Mouse (Mus musculus): ENCODE results near the gene Plekha4. TPM values are rescaled to one million over a fixed set of nuclear protein-coding genes. Genes with fewer than 3 reads are reported as not detected.
"Not testable (repeated sequence)": the region's sequence is repeated elsewhere in the genome, so short reads cannot be mapped to it uniquely, and the experiment has no call there.

Gene Plekha4
- polyA plus RNA-seq (2015; fragmentation: Nextera tagmentation; extraction: Ambion mirVana), result 0.43 and 0.52 TPM in 2 replicates

- under 1% methylated on average over 54 of the region's 54 CpGs for WGBS (ENCODE audit: insufficient replicate concordance)
- H3K9me3 ChIP-seq (replicated peaks), result no peaks in the 10 kb centered on the region
Measured at GRCm38 (mm10) chr7:45525809-45526473, at the start of gene Plekha4, which contains the start of gene Ppp1r15a. Gene Plekha4, plus strand, starts transcription at chr7:45526330. Gene Ppp1r15a, minus strand, starts transcription at chr7:45526268.

GRCm38 (mm10) chr7:45476453-45476852 lies 49.7 kb upstream of the Plekha4 start:
- H3K9ac ChIP-seq, result 0 out of 2 replicates have a peak overlapping the region, but pooled peaks have one; percentile 60
- H3K4me2 ChIP-seq, result no peak overlapping the region
- H3K4me1 ChIP-seq (replicated peaks), result peaks cover 32% of the 10 kb centered on the region
- DNase-seq, result no peak
- no peak overlapping the region; the same call in 1 of the 2 replicates for H3K27ac ChIP-seq
- 42% methylated on average over 1 of the region's 1 CpGs for WGBS (ENCODE audit: insufficient replicate concordance)
- H3K4me3 ChIP-seq (replicated peaks), result no peak overlapping the region
- ATAC-seq (ENCODE audit: low read depth), result no peak
- H3K36me3 ChIP-seq, result peaks cover 7% of the 10 kb centered on the region; the same call in 1 of the 2 replicates
- no peaks in the 10 kb centered on the region for H3K9me3 ChIP-seq (replicated peaks)
- H3K27me3 ChIP-seq, result no peaks in the 10 kb centered on the region

More at GRCm38 (mm10) chr7:45525809-45526473, at the start of gene Plekha4, which contains the start of gene Ppp1r15a:
- H3K4me2 ChIP-seq, result peak within 1 kb of the TSS; percentile 80
- DNase-seq (peak; percentile 94), ATAC-seq (ENCODE audit: low read depth) (peak; percentile 68)
- H3K4me3 ChIP-seq (replicated peaks), result peak within 1 kb of the TSS; percentile 99
- H3K27me3 ChIP-seq, result no peaks in the 10 kb centered on the region
- H3K27ac ChIP-seq, result peak within 1 kb of the TSS; percentile 99
- peaks cover 35% of the 10 kb centered on the region for H3K36me3 ChIP-seq
- H3K9ac ChIP-seq, result peak within 1 kb of the TSS; percentile 100
- peaks cover 66% of the 10 kb centered on the region for H3K4me1 ChIP-seq (replicated peaks)

DNA sequence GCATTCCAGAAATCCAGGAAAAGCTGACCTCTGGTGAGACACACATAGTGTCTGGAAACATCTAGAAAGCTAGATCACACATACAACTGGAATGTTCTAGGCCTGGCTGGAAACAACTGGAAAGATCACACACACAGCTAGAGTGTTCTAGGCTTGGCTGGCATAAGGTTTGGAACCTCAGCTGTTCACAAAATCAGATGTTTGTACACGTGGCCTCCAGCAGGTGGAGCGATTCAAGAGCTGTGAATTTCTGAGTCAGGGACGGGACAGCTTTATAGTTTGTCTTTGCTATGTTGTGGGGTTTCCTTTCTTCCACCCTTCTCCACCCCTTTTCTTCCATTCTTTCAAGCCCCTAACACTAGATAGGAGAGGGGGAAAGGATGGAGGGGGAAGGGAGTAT lies 49.1 kb upstream of the Plekha4 start:
- Histone ChIP-seq H3K9me3 (replicated peaks) (no peaks in the 10 kb centered on the region), H3K4me3 (replicated peaks) (no peak overlapping the region), H3K36me3 (peaks cover 7% of the 10 kb centered on the region; the same call in 1 of the 2 replicates), H3K9ac (no peak overlapping the region), H3K27me3 (no peaks in the 10 kb centered on the region), H3K27ac (no peak overlapping the region), H3K4me1 (replicated peaks) (peaks cover 32% of the 10 kb centered on the region), H3K4me2 (no peak overlapping the region)
- ATAC-seq (ENCODE audit: low read depth) (no peak), DNase-seq (peak; percentile 48)
- 11% methylated on average over 3 of the region's 3 CpGs for WGBS (ENCODE audit: insufficient replicate concordance)

- no peak overlapping the region for H3K4me2 ChIP-seq
- no peak overlapping the region for H3K4me3 ChIP-seq (replicated peaks)
- H3K27ac ChIP-seq, result no peak overlapping the region
- H3K27me3 ChIP-seq, result no peaks in the 10 kb centered on the region
- H3K36me3 ChIP-seq, result peaks cover 7% of the 10 kb centered on the region; the same call in 1 of the 2 replicates
- no peak overlapping the region for H3K9ac ChIP-seq
- WGBS (ENCODE audit: insufficient replicate concordance), result 85% methylated on average over 7 of the region's 7 CpGs
- peaks cover 40% of the 10 kb centered on the region for H3K4me1 ChIP-seq (replicated peaks)
- no peaks in the 10 kb centered on the region for H3K9me3 ChIP-seq (replicated peaks)
- DNase-seq (no peak), ATAC-seq (ENCODE audit: low read depth) (no peak)
Measured at GRCm38 (mm10) chr7:45478774-45479173, 47.4 kb upstream of the Plekha4 start.

DNA sequence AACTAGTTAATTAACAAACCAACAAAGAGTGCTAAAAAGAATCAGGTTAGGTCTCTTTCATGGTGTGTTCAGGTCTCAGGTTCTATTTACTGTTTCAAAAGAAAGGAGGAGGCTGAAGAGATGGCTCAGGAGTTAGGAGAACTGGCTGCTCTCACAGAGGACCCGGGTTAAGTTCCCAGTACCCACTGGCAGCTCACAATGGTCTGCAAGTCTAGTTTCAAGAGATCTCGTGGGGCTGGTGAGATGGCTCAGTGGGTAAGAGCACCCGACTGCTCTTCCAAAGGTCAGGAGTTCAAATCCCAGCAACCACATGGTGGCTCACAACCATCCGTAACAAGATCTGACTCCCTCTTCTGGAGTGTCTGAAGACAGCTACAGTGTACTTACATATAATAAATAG lies 45.8 kb upstream of the Plekha4 start:
- not testable (repeated sequence) for H3K9ac ChIP-seq; H3K27ac ChIP-seq; H3K9me3 ChIP-seq (replicated peaks); ATAC-seq (ENCODE audit: low read depth); H3K27me3 ChIP-seq; H3K4me3 ChIP-seq (replicated peaks); H3K4me2 ChIP-seq; H3K36me3 ChIP-seq; DNase-seq
- 64% methylated on average over 4 of the region's 4 CpGs for WGBS (ENCODE audit: insufficient replicate concordance)
- peaks cover 32% of the 10 kb centered on the region for H3K4me1 ChIP-seq (replicated peaks)

DNA sequence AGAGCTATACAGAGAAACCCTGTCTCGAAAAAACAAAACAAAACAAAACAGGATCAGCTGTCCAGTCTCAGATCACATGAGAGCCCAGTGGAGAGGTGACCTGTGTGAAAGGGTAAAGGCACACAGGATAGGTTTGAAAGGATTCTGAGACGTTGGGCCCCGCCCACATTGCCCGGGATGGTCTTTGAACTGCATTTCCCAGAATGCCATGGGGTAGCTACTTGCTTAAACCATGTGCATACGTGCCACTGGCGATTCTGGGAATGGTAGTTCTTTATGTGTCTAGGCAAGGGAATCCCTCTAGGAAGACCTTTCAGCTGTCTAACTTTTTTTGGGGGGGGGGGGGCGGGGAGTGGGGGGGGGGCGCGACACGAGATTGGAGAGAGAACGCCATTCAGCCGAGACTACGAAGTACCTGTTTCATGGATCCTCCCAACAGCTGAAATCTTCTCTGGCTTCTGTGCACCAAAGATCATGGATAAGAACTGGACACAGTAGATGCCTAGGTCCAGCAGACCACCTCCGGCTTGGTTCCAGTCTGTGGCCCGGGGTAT lies 44.7 kb upstream of the Plekha4 start, which contains the start of gene Tulp2:
Tulp2 (plus strand) TSS at position 504 of the 554 bp plus-strand sequence.
- H3K27me3 ChIP-seq, result no peaks in the 10 kb centered on the region
- no peaks in the 10 kb centered on the region for H3K9me3 ChIP-seq (replicated peaks)
- peaks cover 29% of the 10 kb centered on the region for H3K4me1 ChIP-seq (replicated peaks)
- H3K4me2 ChIP-seq, result no peak within 1 kb of the TSS
- 0 out of 2 replicates have a peak within 1 kb of the TSS, but pooled peaks have one; percentile 2 for H3K9ac ChIP-seq
- no peak within 1 kb of the TSS for H3K4me3 ChIP-seq (replicated peaks)
- peak; percentile 59 for DNase-seq
- peak; percentile 67 for ATAC-seq (ENCODE audit: low read depth)
- H3K36me3 ChIP-seq, result peaks cover 7% of the 10 kb centered on the region; the same call in 1 of the 2 replicates
- H3K27ac ChIP-seq, result peak within 1 kb of the TSS; percentile 39; the same call in 1 of the 2 replicates
- 41% methylated on average over 15 of the region's 15 CpGs for WGBS (ENCODE audit: insufficient replicate concordance)

DNA sequence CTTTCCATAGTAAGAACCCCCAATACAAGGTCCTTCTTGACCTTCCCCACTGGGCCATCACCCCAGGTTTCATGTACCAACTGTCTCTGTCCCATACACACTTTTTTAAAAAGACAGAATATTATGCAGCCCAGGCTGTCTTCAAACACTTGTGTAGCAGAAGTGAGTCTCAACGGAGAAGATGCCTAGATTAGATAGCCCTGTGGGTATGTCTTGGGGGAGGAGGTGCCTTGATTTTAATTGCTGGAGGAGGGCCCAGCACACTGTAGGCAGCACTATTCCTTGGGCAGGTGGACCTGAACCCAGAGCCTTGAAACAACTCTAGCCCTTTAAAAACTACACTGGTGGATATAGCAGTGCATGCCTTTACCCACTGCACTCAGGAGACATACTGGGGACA lies 44.0 kb upstream of the Plekha4 start:
- H3K9me3 ChIP-seq (replicated peaks), result no peaks in the 10 kb centered on the region
- no peak overlapping the region for H3K4me3 ChIP-seq (replicated peaks)
- H3K27ac ChIP-seq, result 0 out of 2 replicates have a peak overlapping the region, but pooled peaks have one; percentile 39
- no peaks in the 10 kb centered on the region for H3K27me3 ChIP-seq
- 0 out of 2 replicates have a peak overlapping the region, but pooled peaks have one; percentile 2 for H3K9ac ChIP-seq
- no peak for DNase-seq
- H3K36me3 ChIP-seq, result peaks cover 7% of the 10 kb centered on the region; the same call in 1 of the 2 replicates
- H3K4me1 ChIP-seq (replicated peaks), result peaks cover 30% of the 10 kb centered on the region
- H3K4me2 ChIP-seq, result no peak overlapping the region
- 13% methylated on average over 1 of the region's 1 CpGs for WGBS (ENCODE audit: insufficient replicate concordance)
- ATAC-seq (ENCODE audit: low read depth), result no peak

- not testable (repeated sequence) for H3K9ac ChIP-seq; H3K36me3 ChIP-seq; H3K9me3 ChIP-seq (replicated peaks); ATAC-seq (ENCODE audit: low read depth); DNase-seq; H3K27me3 ChIP-seq; H3K4me3 ChIP-seq (replicated peaks); H3K27ac ChIP-seq; H3K4me2 ChIP-seq
- H3K4me1 ChIP-seq (replicated peaks), result peaks cover 55% of the 10 kb centered on the region
- WGBS (ENCODE audit: insufficient replicate concordance), result 83% methylated on average over 5 of the region's 5 CpGs
Measured at GRCm38 (mm10) chr7:45484985-45485384, 41.1 kb upstream of the Plekha4 start.

DNA sequence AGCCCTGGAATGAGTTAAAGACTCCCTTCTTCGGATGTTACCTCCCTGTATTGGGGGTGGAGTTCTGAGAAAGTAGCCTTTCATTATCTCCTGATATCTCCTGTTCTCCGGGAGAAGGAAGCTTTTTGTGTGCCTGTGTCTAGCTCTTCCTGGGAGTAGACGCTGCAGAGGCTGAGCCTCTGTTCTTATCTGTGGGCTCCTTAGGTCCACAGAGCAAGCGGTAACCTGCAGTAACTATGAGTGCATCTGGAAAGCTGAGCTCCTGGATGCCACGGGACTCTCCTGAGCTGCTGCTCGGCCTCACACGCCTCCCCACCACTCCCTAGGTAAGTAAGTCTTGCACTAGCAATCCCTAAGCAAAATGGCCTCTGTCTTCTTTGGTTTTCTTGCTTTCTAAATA lies 40.0 kb upstream of the Plekha4 start:
- no peak overlapping the region for H3K9ac ChIP-seq
- H3K27me3 ChIP-seq, result no peaks in the 10 kb centered on the region
- peaks cover 67% of the 10 kb centered on the region for H3K4me1 ChIP-seq (replicated peaks)
- DNase-seq (peak; percentile 37), ATAC-seq (ENCODE audit: low read depth) (peak; percentile 66)
- WGBS (ENCODE audit: insufficient replicate concordance), result 17% methylated on average over 7 of the region's 7 CpGs
- H3K4me2 ChIP-seq, result peak overlapping the region; percentile 15
- H3K27ac ChIP-seq, result peak overlapping the region; percentile 31
- no peaks in the 10 kb centered on the region for H3K36me3 ChIP-seq
- no peaks in the 10 kb centered on the region for H3K9me3 ChIP-seq (replicated peaks)
- H3K4me3 ChIP-seq (replicated peaks), result no peak overlapping the region

GRCm38 (mm10) chr7:45486761-45487415 lies 39.2 kb upstream of the Plekha4 start, which contains the start of gene Gm45808:
Gene Gm45808, minus strand, starts transcription at chr7:45486811.
- Histone ChIP-seq H3K4me3 (replicated peaks) (no peak within 1 kb of the TSS), H3K36me3 (no peaks in the 10 kb centered on the region), H3K9ac (no peak within 1 kb of the TSS), H3K4me1 (replicated peaks) (peaks cover 71% of the 10 kb centered on the region), H3K27ac (peak within 1 kb of the TSS; percentile 62), H3K27me3 (no peaks in the 10 kb centered on the region), H3K9me3 (replicated peaks) (no peaks in the 10 kb centered on the region), H3K4me2 (peak within 1 kb of the TSS; percentile 73)
- WGBS (ENCODE audit: insufficient replicate concordance), result 74% methylated on average over 12 of the region's 12 CpGs
- no peak for ATAC-seq (ENCODE audit: low read depth)
- no peak for DNase-seq

DNA sequence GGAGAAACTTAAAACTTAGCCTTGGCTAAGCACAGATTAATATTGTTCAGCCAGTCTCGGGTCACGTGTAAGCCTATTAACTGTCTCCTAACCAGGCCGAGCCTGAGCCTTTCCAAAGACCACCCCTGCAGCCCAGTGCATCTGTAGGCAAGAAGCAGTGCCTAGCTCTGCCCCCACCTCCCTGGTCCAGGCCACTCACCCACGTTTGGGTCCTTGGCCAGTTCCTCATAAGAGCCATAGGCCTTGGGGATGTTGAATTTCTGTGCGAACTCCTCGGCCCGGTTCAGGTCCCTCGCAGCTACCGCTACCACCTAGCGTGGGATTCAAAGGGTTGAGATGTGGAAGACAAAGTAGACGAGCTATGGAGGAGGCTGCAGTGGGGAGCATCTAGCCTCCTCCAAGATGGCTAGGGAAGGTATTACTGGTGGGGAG lies 38.3 kb upstream of the Plekha4 start:
- Histone ChIP-seq H3K9me3 (replicated peaks) (no peaks in the 10 kb centered on the region), H3K4me1 (replicated peaks) (peaks cover 68% of the 10 kb centered on the region), H3K9ac (peak overlapping the region; percentile 71), H3K36me3 (peaks cover 9% of the 10 kb centered on the region), H3K27me3 (no peaks in the 10 kb centered on the region), H3K4me3 (replicated peaks) (peak overlapping the region; percentile 61), H3K27ac (peak overlapping the region; percentile 62), H3K4me2 (peak overlapping the region; percentile 73)
- WGBS (ENCODE audit: insufficient replicate concordance), result 55% methylated on average over 11 of the region's 11 CpGs
- ATAC-seq (ENCODE audit: low read depth), result no peak
- DNase-seq, result no peak

Measured in liver, embryonic 13.5 days (tissue).